Mouse (Mus musculus) urinary bladder, postnatal 36 days (tissue): ENCODE data around the gene Ints4.
A peak's percentile ranks its signal among the peaks of the same experiment; 100 is the strongest.
"Not testable (repeated sequence)": the region's sequence is repeated elsewhere in the genome, so short reads cannot be mapped to it uniquely, and the experiment has no call there.

Source experiments
- DNase-seq, 2 experiments: peaks; one replicate each; pipeline ENCODE4 v3.0.0; 2022; ENCODE audit warnings: low spot score in 2 of 2, mixed read lengths in 1 of 2

Gene Ints4

DNA sequence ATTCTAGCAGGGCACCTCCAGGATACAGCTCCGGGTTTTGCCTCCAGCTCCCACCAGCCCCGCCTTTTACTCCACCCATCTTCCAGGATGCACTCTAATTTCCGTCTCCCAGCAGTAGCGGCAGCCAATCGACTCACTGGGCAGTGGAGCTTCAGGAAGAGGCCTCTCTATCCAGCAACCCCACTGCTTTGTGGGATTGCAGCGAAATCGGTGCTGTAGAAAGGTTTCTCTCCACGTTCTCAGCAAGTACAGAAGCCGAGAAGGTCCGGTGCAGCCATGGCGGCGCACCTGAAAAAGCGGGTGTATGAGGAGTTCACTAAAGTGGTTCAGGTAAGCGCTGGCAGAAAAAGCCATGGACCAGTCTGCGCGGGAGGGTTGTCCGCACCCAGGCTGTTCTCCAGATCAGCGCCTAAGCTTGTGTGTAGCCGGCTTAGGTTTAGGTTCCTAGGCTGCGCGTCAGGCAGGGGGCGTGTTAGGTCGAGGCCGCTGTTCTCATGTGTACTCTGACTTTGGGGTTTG is at the start of gene Ints4:
Gene Ints4 (plus strand): TSS at position 136 of the 519 bp plus-strand sequence.
- peak; percentile 86 to 92 for DNase-seq

DNA sequence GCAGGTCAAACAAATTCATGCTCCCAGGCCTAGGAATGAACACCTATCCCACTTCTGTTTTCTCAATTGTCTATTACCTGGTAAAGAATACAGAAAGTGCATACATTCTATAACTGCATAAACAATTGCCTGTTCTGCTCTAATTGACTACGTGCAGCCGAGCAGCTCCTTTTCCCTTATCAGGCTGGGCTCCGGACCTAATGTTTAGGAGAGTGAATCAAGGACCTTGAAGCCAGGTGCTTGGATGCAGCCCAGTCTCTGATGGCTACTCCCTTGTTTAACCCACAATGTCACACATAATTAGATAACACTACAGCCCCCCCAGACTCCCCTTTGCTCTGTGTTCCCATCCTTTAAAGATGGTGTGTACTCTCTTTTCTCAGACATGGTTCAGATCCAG is 47.2 kb upstream of the Ints4 start:
- not testable (repeated sequence) for DNase-seq

DNA sequence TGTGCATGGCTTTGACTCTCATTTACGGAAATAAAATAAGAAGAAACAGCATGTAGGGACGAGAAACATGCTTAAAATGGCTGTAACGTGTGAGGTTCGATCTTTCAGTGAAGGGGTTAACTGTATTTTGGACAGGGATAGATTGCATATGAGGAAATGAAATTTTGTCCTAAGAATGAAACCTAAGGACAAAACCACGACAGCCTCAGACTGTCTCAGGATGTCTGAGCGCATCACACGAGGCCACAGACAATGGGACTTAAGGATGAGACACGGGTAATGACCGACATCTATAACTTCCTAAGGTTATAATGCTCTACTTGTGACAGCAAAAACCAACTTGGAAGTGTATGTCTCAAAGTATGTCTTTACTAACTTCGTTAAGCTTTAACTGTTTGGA is 46.2 kb upstream of the Ints4 start:
- DNase-seq: no peak

DNA sequence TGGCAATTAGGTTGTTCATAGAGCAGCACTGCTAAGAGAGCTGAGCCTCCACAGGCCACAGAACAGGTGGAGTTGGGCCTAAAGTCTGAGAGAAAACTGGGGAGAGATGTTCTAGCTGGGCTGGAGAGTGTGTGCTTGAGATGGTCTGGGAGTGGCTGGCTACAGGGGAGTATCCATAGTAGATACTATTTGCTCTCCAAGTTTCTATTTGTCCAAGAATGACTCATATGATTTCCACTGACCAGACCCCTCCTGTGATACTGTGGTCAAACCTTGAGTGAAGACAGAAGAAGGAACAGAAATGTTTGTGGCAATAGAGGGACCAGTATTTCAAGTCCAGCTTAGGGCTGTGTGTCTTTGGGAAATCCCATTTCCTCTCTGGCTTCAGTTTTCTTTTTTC is 41.8 kb upstream of the Ints4 start:
- DNase-seq: no peak

DNA sequence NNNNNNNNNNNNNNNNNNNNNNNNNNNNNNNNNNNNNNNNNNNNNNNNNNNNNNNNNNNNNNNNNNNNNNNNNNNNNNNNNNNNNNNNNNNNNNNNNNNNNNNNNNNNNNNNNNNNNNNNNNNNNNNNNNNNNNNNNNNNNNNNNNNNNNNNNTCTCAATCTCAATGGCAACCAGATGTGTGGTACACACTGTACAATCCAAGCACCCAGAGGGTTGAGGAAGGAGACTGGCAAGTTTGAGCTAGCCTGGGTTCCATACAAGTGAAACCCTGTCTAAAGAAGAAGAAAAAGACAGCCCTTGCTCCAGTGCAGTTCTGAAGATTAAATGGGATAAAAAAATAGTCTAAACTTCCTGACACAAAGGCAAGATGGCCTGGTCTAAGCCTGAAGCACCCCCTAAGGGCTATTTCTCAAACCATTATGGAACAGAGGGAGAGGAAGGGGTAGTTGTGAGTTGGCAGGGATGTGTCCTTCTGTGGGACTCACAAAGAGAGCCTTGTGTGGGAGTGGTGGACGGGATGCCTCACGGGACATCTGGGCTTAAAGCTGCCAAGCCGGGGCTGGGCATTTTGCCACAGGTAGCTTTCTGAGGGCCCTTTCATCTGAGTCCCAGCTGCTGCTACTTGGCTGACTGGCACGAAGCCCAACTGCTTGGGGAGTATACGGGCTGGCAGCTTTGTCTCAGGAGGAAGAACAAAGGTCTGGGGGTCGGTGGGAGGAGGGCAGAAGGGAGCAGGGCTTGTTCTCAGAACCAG is 34.4 kb upstream of the Ints4 start:
- DNase-seq: peak in 1 of 2 experiments; percentile 73

DNA sequence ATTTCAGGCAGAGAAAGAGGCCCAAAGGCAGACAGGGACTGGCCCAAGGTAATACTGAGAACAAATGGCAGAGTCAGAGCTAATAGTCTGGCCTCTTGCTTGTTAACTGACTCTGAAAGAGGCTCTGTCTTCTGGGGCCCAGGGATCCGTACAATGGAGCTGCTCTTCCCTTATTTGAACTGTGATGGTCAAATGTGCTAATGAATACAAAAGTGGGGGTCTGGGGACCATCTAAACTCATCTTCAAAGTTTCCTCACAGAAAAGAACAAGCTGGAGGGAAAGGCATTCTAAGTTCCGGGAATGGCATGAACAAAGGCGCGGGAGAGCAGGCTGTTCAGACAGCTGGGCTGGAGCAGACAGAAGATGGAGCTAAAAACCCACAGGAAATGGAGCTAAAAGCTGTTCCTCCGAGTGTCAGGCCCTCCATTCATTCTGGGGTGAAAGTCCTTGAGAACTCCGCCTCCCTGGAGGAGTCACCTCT is 33.7 kb upstream of the Ints4 start:
- no peak for DNase-seq

DNA sequence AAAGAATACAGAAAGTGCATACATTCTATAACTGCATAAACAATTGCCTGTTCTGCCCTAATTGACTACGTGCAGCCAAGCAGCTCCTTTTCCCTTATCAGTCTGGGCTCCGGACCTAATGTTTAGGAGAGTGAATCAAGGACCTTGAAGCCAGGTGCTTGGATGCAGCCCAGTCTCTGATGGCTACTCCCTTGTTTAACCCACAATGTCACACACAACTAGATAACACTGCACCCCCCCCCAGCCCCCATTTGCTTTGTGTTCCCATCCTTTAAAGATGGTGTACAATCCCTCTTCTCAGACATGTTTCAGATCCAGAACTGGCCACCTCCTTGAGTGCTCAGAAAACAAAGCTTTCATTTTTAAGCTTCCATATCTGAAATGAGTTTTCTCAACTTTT is 29.7 kb upstream of the Ints4 start, which contains the start of gene Kctd14:
Gene Kctd14 (plus strand): TSS at position 301 of the 400 bp plus-strand sequence.
- DNase-seq: not testable (repeated sequence)

DNA sequence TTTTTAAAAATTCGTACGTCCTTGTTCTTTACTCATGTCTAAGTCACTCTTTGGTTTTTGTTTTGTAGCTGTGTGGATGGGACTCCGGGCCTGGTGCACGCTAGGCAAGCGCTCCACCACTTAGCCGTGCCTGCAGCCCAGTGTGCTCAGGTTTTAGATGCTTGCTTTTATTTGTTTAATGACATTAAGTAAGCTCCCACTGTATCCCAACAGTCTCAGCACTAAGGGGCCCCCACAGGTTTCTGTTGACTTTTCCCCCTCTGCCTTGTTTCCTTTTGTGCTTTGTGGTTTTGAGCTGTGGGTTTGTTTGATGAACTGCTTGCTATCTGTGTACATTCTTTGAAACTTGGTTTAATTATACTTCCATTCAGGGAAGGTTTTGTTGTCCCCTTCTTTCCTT is 28.6 kb upstream of the Ints4 start:
- no peak for DNase-seq

DNA sequence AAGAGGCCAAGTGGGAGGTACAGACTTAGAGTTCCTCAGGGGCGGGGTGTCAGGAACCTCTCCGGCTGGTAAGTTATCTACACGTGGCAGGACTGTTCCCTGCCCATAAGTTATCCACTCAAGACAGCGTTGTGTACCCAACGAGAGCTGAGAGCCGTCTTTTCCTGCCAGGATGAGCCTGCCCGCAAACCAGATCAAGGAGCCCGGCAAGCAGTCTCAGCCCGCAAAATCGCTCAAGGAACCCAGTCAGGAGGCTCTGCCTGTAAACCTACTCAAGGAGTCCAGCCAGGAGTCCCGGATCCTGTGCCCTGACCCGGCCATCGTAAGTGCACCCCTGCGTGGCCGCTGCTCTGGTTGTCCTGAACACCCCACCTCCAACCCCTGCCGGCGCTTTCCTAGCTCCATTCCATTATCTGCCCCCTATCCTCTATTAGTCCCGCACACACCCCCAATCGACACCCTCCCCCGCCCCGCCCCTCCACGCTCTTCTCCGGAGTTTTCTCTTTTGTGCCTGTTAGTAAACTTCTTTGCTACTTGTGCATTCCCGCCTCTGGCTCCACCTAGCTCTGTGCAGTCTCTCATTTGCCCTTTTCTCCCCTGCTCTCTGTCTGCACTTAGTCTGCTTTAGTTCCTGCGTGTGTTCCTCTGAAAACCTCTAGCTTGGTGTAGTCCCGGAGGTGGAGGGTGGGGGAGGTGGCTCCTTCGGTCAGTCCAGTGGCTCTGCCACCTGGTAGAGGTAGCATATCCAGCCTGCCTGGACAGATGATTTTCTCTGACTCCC is 27.4 kb upstream of the Ints4 start:
- peak; percentile 10 to 14 for DNase-seq

DNA sequence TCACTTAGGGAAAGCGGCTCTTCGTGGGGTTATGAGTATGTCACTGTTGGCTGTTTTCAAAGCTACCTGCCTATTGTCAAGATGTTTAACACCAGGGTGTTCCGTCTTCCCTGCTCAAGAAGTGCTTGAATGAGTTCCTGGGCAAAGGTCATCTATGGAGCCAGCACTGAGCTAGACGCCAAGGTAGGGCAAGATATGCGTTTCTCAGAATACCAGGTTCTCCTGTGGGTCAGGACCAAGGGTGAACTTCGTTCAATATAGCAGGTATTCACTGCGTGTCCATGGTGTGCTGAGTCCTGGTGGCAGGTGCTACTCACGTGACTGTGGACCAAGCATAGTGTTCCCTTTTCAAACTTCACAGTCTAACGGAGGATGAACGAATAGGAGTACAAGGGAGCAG is 26.0 kb upstream of the Ints4 start:
- no peak for DNase-seq

DNA sequence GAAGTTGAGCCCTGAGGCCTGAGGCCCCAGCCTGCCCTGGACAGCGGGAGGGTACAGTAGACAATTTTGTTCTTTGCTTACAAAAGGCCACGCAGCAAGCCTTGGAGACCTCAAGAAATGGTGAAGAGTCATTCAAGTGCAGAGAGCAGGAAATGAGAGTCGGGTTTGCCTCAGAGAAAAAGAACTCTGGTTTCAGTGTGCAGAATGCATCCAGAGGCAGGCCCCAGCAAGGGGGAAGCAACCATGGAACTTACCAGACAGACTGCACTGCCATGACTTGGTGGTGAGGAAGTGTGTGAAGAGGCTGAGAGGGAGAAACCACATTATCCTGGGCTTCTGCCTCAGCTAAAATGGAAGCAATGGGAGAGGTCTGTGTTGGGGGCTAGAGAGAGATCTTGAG is 25.2 kb upstream of the Ints4 start:
- no peak for DNase-seq

DNA sequence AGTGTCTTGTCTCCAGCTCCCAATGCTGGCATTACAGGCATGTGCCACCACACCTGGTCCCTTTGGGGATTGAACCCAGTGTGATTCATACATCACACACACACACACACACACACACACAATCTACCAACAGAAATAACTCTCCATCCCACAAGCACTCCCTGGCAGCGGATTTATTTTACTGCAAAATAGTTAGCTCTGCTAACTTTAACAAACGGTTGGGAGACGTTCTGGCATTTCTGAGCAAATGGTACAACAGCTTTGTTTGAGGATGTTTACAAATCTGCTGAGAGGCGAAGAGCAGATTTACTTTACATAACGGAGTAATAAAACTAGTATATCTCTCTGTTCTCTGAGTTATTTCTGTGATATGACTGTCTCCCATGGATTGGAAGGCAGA is 7.8 kb upstream of the Ints4 start:
- no peak for DNase-seq

DNA sequence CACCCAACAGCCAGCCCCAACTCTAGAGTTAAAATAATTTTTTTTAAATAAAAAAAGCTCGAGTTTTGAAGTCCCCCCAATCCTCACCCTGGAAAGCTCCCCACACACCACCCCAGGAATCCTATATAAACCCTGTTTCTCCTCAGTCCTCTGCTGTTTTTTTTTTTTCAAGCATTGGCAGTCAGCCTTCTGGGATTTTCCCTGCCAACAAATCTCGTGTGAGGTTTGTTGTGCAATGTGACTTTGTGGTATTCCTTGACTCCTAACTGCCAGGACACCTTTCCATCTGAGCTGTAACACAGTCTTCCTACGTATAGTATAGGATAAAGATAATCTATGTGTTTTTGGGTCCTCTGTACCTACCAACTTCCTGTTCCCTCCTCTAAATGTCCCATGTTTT is 1.4 kb upstream of the Ints4 start:
- DNase-seq: peak in 1 of 2 experiments; percentile 15

DNA sequence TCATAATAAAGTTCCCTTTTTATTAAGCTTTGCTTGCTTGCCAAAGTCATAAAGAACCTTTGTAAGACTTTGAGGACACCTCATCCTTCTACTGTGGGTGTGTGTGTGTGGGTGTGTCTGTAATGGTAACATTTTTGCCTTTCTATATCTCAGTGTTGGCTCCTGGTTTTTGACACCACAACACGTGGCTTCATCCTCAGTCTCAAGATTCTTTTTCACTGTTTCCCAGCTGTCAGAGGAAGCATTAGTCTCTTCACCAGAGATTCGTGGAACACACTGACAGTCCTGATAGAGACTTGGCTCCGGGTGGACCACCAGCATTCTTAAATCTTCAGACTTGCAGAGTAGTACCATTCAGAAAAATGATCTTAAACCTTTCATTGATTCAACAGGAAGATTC is 466 bp upstream of the Ints4 start:
- DNase-seq: no peak

DNA sequence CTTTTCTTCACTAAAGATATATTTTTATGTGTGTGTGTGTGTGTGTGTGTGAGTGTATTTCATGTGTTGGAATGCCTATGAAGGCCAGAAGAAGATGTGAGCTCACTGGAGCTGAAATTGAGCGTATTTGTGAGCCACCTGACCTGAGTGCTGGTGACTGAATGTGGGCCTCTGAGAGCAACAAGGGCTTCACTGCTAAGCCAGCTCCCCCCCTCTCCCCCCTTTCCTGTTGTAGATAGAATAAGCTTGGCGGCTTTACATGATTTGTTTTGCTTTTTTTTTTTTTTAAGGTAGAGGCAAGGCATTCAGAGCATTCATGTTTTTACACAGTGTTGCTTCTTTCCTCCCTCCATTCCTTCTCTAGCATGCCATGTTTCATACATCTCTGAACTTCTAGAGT is 2.6 kb downstream of the Ints4 start:
- DNase-seq: no peak

DNA sequence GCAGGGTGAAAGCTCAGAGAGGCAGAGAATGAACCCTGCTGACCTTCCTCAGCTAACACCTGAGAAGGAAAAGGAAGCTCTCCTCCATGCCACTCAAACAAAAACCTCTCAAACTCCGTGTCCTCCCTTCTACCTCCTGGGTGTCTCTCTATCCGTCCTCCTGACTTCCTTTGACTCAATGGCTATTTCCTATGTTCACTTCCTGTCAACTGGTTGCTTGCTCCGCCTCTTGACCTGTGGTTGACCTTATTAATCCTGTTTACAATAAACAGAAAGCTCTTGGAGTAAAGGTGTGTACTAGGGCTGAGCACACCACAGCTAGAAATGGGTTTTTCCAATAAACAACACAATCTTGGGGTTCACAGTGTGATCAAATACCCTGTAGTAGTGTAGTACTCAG is 10.4 kb downstream of the Ints4 start:
- no peak for DNase-seq

DNA sequence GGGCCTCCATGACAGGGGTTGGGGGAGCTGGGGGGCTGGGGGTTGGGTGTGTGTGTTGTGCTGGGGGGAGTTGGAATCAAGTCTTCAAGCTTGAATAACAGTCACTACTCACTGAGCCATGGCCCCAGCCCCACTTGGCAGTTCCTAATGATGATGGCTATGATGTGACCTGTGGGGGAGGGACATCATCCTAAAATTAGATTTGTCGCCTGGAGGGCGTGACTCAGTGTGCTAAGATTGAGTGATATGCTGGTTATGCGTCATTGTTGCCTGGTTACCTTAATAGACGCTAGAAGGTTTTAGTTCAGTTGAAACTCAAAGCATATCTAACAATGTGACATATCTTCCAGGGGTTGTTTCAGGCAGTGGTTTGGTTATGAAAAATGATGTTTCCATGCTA is 11.7 kb downstream of the Ints4 start:
- no peak for DNase-seq

DNA sequence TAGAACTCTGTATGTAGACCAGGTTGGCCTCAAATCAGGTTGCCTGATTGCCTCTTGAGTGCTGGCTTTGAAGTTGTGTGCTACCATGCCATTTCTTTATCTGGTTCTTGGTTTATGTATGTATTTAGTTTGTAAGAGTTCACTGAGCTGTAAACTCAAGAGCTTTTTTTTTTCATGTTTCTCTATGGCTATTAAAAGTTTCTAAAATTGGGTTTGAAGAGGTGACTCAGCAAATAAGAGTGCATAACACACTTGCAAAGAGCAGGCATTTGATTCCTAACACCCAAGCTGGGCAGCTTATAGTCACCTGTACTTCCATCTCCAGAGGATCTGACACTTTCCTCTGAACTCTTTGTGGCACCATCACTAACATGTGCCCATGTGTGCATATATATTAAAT is 14.3 kb downstream of the Ints4 start:
- DNase-seq: no peak

DNA sequence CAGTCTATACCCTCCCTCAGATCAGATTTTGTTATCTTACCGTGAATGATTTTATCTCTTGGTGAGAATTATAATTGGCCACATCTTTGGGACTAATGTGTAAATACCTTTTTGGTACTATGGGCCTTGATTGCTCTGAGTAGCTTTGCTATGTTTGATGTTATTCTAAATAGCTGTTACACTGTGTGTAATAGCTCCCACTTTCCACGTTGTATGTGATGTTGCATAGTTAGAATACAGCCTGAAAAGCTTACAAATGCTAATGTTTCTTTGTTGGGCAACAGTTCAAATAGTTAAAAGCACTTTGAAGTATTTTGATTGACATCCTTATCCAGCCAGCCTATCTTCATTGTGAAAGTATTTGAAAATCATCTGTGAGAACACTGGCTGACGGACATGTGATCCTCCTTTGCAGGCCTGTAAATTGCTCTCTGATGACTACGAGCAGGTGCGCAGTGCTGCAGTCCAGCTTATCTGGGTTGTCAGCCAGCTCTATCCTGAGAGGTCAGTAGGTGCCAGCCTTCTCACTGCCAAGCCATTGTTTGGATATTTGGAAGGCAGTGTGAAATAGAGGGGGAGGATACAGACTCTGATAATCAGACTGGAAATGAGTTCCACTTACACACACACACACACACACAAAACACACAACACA is 19.9 kb downstream of the Ints4 start:
- no peak for DNase-seq

DNA sequence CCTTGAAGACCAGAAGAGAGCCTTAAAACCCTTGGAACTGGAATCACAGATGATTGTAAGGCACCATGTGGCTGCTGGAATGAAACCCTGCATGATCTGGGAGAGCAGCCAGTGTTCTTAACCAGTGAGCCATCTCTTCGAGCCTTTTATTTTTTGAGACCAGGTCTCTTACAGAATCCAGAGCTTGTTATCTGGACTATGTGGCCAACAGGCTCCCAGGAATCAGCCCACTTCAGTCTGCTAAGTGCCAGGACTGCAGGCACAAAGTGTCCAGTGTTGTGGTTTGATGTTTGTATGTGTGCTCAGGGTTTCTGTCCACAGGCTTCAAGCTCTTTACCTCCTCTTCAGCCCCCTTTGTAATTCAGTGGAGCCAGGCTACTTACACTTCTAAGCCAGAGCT is 34.0 kb downstream of the Ints4 start:
- DNase-seq: no peak

DNA sequence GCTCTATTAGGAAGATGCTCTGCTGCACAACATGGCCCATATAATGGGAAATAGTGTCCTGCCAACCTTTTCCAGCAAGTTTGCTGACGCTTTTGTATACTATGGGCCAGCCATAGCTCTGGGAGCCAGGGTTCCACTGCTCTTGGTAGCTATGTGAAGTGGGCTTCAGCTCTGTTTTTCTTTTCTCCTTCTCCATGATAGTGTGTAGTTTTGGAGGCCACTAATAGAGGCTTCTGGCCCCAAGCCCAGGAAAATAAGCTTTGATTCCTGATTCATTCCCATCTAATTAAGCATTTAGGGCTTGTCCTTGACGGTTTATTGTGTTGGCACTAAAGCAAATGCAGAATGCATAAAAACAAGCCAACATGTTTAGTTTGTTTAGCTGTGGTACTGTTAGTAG is 39.2 kb downstream of the Ints4 start:
- no peak for DNase-seq

DNA sequence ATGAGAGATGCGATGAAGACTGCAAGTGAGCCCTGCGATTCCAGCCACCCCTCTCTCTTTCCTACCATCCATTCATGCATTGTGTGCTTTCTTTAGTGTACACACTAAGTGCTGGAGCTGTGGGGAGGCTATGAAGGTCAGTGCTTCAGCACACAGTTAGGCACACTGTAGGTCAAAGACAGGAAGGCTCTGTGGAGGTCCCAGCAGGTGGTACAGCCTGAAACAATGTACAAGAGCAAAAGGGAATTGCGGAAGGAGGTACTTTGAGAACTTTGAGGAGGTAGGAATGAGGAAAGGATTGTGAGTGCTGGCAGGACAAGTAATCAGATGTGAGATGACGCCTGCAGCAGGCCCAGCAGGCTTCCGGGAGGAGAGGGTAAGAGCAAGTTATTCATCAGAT is 54.8 kb downstream of the Ints4 start:
- DNase-seq: no peak
